Mouse (Mus musculus) retina, adult 2 months (tissue): Measurements from ENCODE around the gene Klhdc4.
A peak's percentile ranks its signal among the peaks of the same experiment; 100 is the strongest.

Experiments used
- DNase-seq: peaks from one replicate; pipeline ENCODE4 v3.0.0-alpha.2; 2012; ENCODE audit warnings: low read depth, low spot score

The Klhdc4 gene

GRCm38 (mm10) chr8:121829048-121829776 is at the start of gene Klhdc4:
TSS of gene Klhdc4 (minus strand) at chr8:121829569.
- peak; percentile 84 for DNase-seq

- DNase-seq: no peak
Observed at GRCm38 (mm10) chr8:121877828-121878480, 48.6 kb upstream of the Klhdc4 start.

GRCm38 (mm10) chr8:121877212-121877611 is 47.8 kb upstream of the Klhdc4 start:
- DNase-seq: no peak

GRCm38 (mm10) chr8:121875517-121875916 is 46.1 kb upstream of the Klhdc4 start:
- DNase-seq: no peak

GRCm38 (mm10) chr8:121875045-121875444 is 45.7 kb upstream of the Klhdc4 start:
- no peak for DNase-seq

- DNase-seq: no peak
Observed at GRCm38 (mm10) chr8:121874031-121874430, 44.7 kb upstream of the Klhdc4 start.

- no peak for DNase-seq
Observed at GRCm38 (mm10) chr8:121871833-121872440, 42.6 kb upstream of the Klhdc4 start.

- DNase-seq: no peak
Observed at GRCm38 (mm10) chr8:121870190-121870589, 40.8 kb upstream of the Klhdc4 start.

GRCm38 (mm10) chr8:121868896-121869295 is 39.5 kb upstream of the Klhdc4 start:
- no peak for DNase-seq

- no peak for DNase-seq
Observed at GRCm38 (mm10) chr8:121868196-121868595, 38.8 kb upstream of the Klhdc4 start.

- DNase-seq: no peak
Observed at GRCm38 (mm10) chr8:121865356-121865755, 36.0 kb upstream of the Klhdc4 start.

GRCm38 (mm10) chr8:121861806-121862548 is 32.6 kb upstream of the Klhdc4 start:
- DNase-seq: peak; percentile 36

- DNase-seq: no peak
Observed at GRCm38 (mm10) chr8:121861276-121861675, 31.9 kb upstream of the Klhdc4 start.

GRCm38 (mm10) chr8:121857747-121858146 is 28.4 kb upstream of the Klhdc4 start:
- no peak for DNase-seq

- DNase-seq: no peak
Observed at GRCm38 (mm10) chr8:121857331-121857730, 28.0 kb upstream of the Klhdc4 start.

- no peak for DNase-seq
Observed at GRCm38 (mm10) chr8:121856071-121856746, 26.8 kb upstream of the Klhdc4 start.

GRCm38 (mm10) chr8:121853586-121853985 is 24.2 kb upstream of the Klhdc4 start:
- DNase-seq: no peak

- DNase-seq: no peak
Observed at GRCm38 (mm10) chr8:121852464-121852863, 23.1 kb upstream of the Klhdc4 start.

- DNase-seq: no peak
Observed at GRCm38 (mm10) chr8:121851716-121852115, 22.3 kb upstream of the Klhdc4 start.

GRCm38 (mm10) chr8:121850821-121851470 is 21.6 kb upstream of the Klhdc4 start:
- DNase-seq: peak; percentile 78

- DNase-seq: no peak
Observed at GRCm38 (mm10) chr8:121850436-121850820, 21.1 kb upstream of the Klhdc4 start.
